Mouse (Mus musculus): ENCODE results near the gene Sergef. TPM values are rescaled to one million over a fixed set of nuclear protein-coding genes. Genes with fewer than 3 reads are reported as not detected.

Sergef gene
- polyA plus RNA-seq, 1 experiment from 2014 or later = 9.7 TPM

GRCm38 (mm10) chr7:46509391-46510310 is 130.0 kb downstream of the Sergef start:
- Histone ChIP-seq H3K36me3 (no peaks in the 10 kb centered on the region), H3K27ac (no peak overlapping the region), H3K27me3 (replicated peaks) (no peaks in the 10 kb centered on the region), H3K4me1 (no peaks in the 10 kb centered on the region), H3K4me2 (no peak overlapping the region), H3K4me3 (no peak overlapping the region), H3K9me3 (replicated peaks) (no peaks in the 10 kb centered on the region), H3K9ac (no peak overlapping the region)
- no peak for ATAC-seq
- 62% methylated on average over 24 of the region's 24 CpGs for WGBS (ENCODE audit: insufficient replicate concordance)

- Histone ChIP-seq H3K27me3 (replicated peaks) (no peaks in the 10 kb centered on the region), H3K4me2 (no peak overlapping the region), H3K9me3 (replicated peaks) (no peaks in the 10 kb centered on the region), H3K4me3 (no peak overlapping the region), H3K36me3 (no peaks in the 10 kb centered on the region), H3K27ac (no peak overlapping the region), H3K4me1 (no peaks in the 10 kb centered on the region), H3K9ac (no peak overlapping the region)
- no peak for ATAC-seq
- WGBS (ENCODE audit: insufficient replicate concordance) = 75% methylated on average over 12 of the region's 12 CpGs
Measured at GRCm38 (mm10) chr7:46508590-46509318, 130.9 kb downstream of the Sergef start.

GRCm38 (mm10) chr7:46504157-46504556 is 135.4 kb downstream of the Sergef start:
- no peak for ATAC-seq
- no peak overlapping the region for H3K4me2 ChIP-seq
- no peaks in the 10 kb centered on the region for H3K36me3 ChIP-seq
- no peaks in the 10 kb centered on the region for H3K4me1 ChIP-seq
- no peak overlapping the region for H3K4me3 ChIP-seq
- no peaks in the 10 kb centered on the region for H3K9me3 ChIP-seq (replicated peaks)
- no peaks in the 10 kb centered on the region for H3K27me3 ChIP-seq (replicated peaks)
- WGBS (ENCODE audit: insufficient replicate concordance) = 51% methylated on average over 4 of the region's 4 CpGs
- H3K9ac ChIP-seq = no peak overlapping the region
- no peak overlapping the region for H3K27ac ChIP-seq

GRCm38 (mm10) chr7:46502650-46503049 is 137.0 kb downstream of the Sergef start:
- Histone ChIP-seq H3K4me2 (no peak overlapping the region), H3K9me3 (replicated peaks) (no peaks in the 10 kb centered on the region), H3K27ac (no peak overlapping the region), H3K4me3 (no peak overlapping the region), H3K9ac (no peak overlapping the region), H3K36me3 (no peaks in the 10 kb centered on the region), H3K4me1 (no peaks in the 10 kb centered on the region), H3K27me3 (replicated peaks) (no peaks in the 10 kb centered on the region)
- ATAC-seq = no peak
- WGBS (ENCODE audit: insufficient replicate concordance) = 28% methylated on average over 13 of the region's 13 CpGs

- no peak for ATAC-seq
- Histone ChIP-seq H3K27ac (no peak overlapping the region), H3K4me2 (no peak overlapping the region), H3K9ac (no peak overlapping the region), H3K9me3 (replicated peaks) (no peaks in the 10 kb centered on the region), H3K27me3 (replicated peaks) (no peaks in the 10 kb centered on the region), H3K36me3 (no peaks in the 10 kb centered on the region), H3K4me3 (no peak overlapping the region), H3K4me1 (no peaks in the 10 kb centered on the region)
- WGBS (ENCODE audit: insufficient replicate concordance) = 29% methylated on average over 2 of the region's 2 CpGs
Measured at GRCm38 (mm10) chr7:46501458-46501857, 138.1 kb downstream of the Sergef start.

- H3K4me2 ChIP-seq = no peak overlapping the region
- H3K27ac ChIP-seq = no peak overlapping the region
- H3K4me1 ChIP-seq = no peaks in the 10 kb centered on the region
- H3K9me3 ChIP-seq (replicated peaks) = no peaks in the 10 kb centered on the region
- H3K9ac ChIP-seq = no peak overlapping the region
- 71% methylated on average over 4 of the region's 4 CpGs for WGBS (ENCODE audit: insufficient replicate concordance)
- no peak for ATAC-seq
- H3K36me3 ChIP-seq = no peaks in the 10 kb centered on the region
- no peaks in the 10 kb centered on the region for H3K27me3 ChIP-seq (replicated peaks)
- no peak overlapping the region for H3K4me3 ChIP-seq
Measured at GRCm38 (mm10) chr7:46499561-46499960, 140.0 kb downstream of the Sergef start.

- Histone ChIP-seq H3K4me2 (no peak overlapping the region), H3K9ac (no peak overlapping the region), H3K27ac (no peak overlapping the region), H3K27me3 (replicated peaks) (no peaks in the 10 kb centered on the region), H3K9me3 (replicated peaks) (no peaks in the 10 kb centered on the region), H3K36me3 (no peaks in the 10 kb centered on the region), H3K4me3 (no peak overlapping the region), H3K4me1 (no peaks in the 10 kb centered on the region)
- 60% methylated on average over 14 of the region's 14 CpGs for WGBS (ENCODE audit: insufficient replicate concordance)
- ATAC-seq = no peak
Measured at GRCm38 (mm10) chr7:46492134-46492678, 147.4 kb downstream of the Sergef start.

GRCm38 (mm10) chr7:46487354-46487753 is 152.3 kb downstream of the Sergef start:
- no peaks in the 10 kb centered on the region for H3K36me3 ChIP-seq
- H3K27ac ChIP-seq = no peak overlapping the region
- H3K4me1 ChIP-seq = peaks cover 2% of the 10 kb centered on the region
- no peak overlapping the region for H3K4me3 ChIP-seq
- 61% methylated on average over 4 of the region's 4 CpGs for whole genome bisulfite sequencing (ENCODE audit: insufficient replicate concordance)
- no peak for ATAC-seq
- H3K9me3 ChIP-seq (replicated peaks) = no peaks in the 10 kb centered on the region
- H3K4me2 ChIP-seq = no peak overlapping the region
- no peak overlapping the region for H3K9ac ChIP-seq
- no peaks in the 10 kb centered on the region for H3K27me3 ChIP-seq (replicated peaks)

- H3K27ac ChIP-seq = no peak overlapping the region
- H3K4me2 ChIP-seq = no peak overlapping the region
- ATAC-seq = no peak
- no peaks in the 10 kb centered on the region for H3K27me3 ChIP-seq (replicated peaks)
- no peak overlapping the region for H3K9ac ChIP-seq
- H3K36me3 ChIP-seq = no peaks in the 10 kb centered on the region
- peaks cover 8% of the 10 kb centered on the region for H3K4me1 ChIP-seq
- H3K9me3 ChIP-seq (replicated peaks) = no peaks in the 10 kb centered on the region
- no peak overlapping the region for H3K4me3 ChIP-seq
- 77% methylated on average over 5 of the region's 5 CpGs for WGBS (ENCODE audit: insufficient replicate concordance)
Measured at GRCm38 (mm10) chr7:46486761-46487160, 152.8 kb downstream of the Sergef start.

- Histone ChIP-seq H3K4me1 (peaks cover 10% of the 10 kb centered on the region), H3K27ac (no peak overlapping the region), H3K9ac (no peak overlapping the region), H3K4me2 (no peak overlapping the region), H3K4me3 (no peak overlapping the region), H3K27me3 (replicated peaks) (no peaks in the 10 kb centered on the region), H3K9me3 (replicated peaks) (no peaks in the 10 kb centered on the region), H3K36me3 (no peaks in the 10 kb centered on the region)
- 69% methylated on average over 6 of the region's 6 CpGs for WGBS (ENCODE audit: insufficient replicate concordance)
- ATAC-seq = no peak
Measured at GRCm38 (mm10) chr7:46484223-46484622, 155.4 kb downstream of the Sergef start.

GRCm38 (mm10) chr7:46483050-46483449 is 156.6 kb downstream of the Sergef start:
- no peak for ATAC-seq
- Histone ChIP-seq H3K9ac (no peak overlapping the region), H3K4me3 (no peak overlapping the region), H3K27ac (no peak overlapping the region), H3K27me3 (replicated peaks) (no peaks in the 10 kb centered on the region), H3K36me3 (no peaks in the 10 kb centered on the region), H3K9me3 (replicated peaks) (no peaks in the 10 kb centered on the region), H3K4me2 (no peak overlapping the region), H3K4me1 (peaks cover 10% of the 10 kb centered on the region)
- 77% methylated on average over 10 of the region's 10 CpGs for WGBS (ENCODE audit: insufficient replicate concordance)

GRCm38 (mm10) chr7:46482099-46482531 is 157.5 kb downstream of the Sergef start:
- Histone ChIP-seq H3K4me2 (no peak overlapping the region), H3K27ac (no peak overlapping the region), H3K27me3 (replicated peaks) (no peaks in the 10 kb centered on the region), H3K4me1 (peaks cover 10% of the 10 kb centered on the region), H3K36me3 (no peaks in the 10 kb centered on the region), H3K9ac (no peak overlapping the region), H3K4me3 (no peak overlapping the region), H3K9me3 (replicated peaks) (no peaks in the 10 kb centered on the region)
- ATAC-seq = no peak; the same call in 1 of the 2 replicates
- 49% methylated on average over 2 of the region's 2 CpGs for WGBS (ENCODE audit: insufficient replicate concordance)
